Mouse (Mus musculus) C2C12 (cell line): ENCODE data around the gene Ppfia4.

Experiments used
- CEBPB ChIP-seq: IDR thresholded peaks from one replicate; pipeline ENCODE4 v1.6.1; 2011; ENCODE audit warnings: low read depth, mild to moderate bottlenecking, control low read depth, moderate library complexity
- CTCF ChIP-seq: IDR thresholded peaks from one replicate; pipeline ENCODE4 v1.5.1; 2011; ENCODE audit not compliant: control insufficient read depth, insufficient read depth, insufficient read length
- FOSL1 ChIP-seq: IDR thresholded peaks from one replicate; pipeline ENCODE4 v1.8.0; 2011; ENCODE audit warnings: mild to moderate bottlenecking, low read length; ENCODE audit not compliant: poor library complexity, insufficient read depth, severe bottlenecking
- MAX ChIP-seq: IDR thresholded peaks from one replicate; pipeline ENCODE4 v1.6.1; 2011; ENCODE audit warnings: mild to moderate bottlenecking, control low read depth
- MYOD1 ChIP-seq: IDR thresholded peaks from one replicate; pipeline ENCODE4 v1.6.1; 2011; ENCODE audit warnings: low read depth; ENCODE audit not compliant: control insufficient read depth, insufficient read length
- MYOG ChIP-seq: IDR thresholded peaks from one replicate; pipeline ENCODE4 v1.6.1; 2011; ENCODE audit not compliant: control insufficient read depth, insufficient read length; ENCODE audit errors: extremely low read depth

DNA sequence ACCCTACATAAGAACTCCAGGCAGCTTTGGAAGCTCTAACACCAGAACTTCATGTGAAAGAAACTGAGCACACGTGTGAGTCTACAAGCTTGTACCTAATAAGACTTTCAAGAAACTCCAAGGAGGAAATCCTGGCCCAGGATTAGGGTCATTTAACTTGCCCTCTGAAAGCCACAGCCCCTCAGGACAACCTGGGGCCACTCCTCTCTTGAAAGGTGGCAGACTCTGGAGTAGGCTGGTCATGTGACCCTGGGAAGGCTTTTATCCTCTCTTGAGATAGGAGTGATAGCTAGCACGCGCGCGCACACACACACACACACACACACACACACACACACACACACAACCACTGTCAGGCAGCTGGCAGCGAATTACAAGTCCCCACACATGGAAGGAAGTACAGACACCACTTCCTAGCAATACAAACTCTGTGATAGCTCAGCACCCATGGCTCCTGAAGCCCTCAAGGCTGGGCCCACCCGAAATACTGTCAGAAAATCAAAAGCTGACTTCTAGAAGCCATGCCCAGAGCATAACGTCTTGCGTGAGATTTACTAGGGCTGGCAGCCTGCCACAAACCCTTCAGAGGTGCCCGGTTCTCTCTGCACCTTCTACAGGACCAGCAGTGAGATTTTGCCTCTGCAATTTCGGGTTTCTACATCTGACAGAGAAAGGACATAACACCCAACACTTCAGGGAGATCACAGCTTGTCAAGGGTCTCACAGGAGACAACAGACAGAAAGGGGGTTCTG lies 4.4 kb upstream of the Ppfia4 start:
- TF ChIP-seq CTCF = no peak
- TF ChIP-seq MYOG = no peak
- TF ChIP-seq MAX = no peak
- no peak for TF ChIP-seq FOSL1
- TF ChIP-seq CEBPB = no peak
- TF ChIP-seq MYOD1 = no peak
